Mouse (Mus musculus) erythroblast, embryonic 14.5 days (primary cell): Measurements from ENCODE around the gene Mrc2.

Experiments used
- GATA1 ChIP-seq: IDR thresholded peaks from 2 replicates; pipeline ENCODE4 v1.6.1; 2012; ENCODE audit warnings: low read length, inconsistent platforms, mixed read lengths
- TAL1 ChIP-seq: IDR thresholded peaks from 3 replicates; pipeline ENCODE4 v1.6.1; 2012; ENCODE audit warnings: low read length, inconsistent platforms, mixed read lengths

GRCm38 (mm10) chr11:105264506-105264905 is 27.9 kb upstream of the Mrc2 start:
- TF ChIP-seq GATA1, result no peak
- TF ChIP-seq TAL1, result no peak
